Mouse (Mus musculus): ENCODE data around the gene Cdc26.

DNA sequence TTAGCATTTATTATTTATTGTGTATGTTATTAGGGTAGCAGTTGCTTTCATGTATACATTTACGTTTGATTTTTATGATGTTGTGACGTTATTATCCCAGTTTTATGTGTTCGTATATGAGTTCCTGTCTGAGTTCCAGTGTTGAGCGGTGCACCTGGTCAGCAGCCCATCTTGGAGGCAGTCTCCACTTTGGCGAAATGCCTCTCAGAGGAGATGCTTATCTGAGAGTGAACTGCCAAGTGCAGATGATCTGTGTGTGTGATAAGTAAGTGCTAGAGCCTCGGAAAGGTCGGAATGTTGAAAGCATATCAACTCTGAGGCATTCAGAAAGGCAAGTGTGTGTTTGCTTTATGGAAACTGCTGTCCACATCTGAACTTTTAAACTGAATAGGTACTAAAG is 34.8 kb downstream of the Cdc26 start:
- TF ChIP-seq NRF1 (IDR thresholded peaks at IDR 0.05; ENCODE audit: low read depth, low read length) (no peak), CTCF (conservative IDR thresholded peaks at IDR 0.05 in 1 of 2, IDR thresholded peaks at IDR 0.05 in 1 of 2; ENCODE audit: low read depth in 2 of 2, low read length in 2 of 2) (no peak), POLR2AphosphoS2 (IDR thresholded peaks at IDR 0.05; ENCODE audit: low read depth, low read length) (no peak), RCOR1 (conservative IDR thresholded peaks at IDR 0.05; ENCODE audit: low read depth, low read length) (no peak), MAFK (IDR thresholded peaks at IDR 0.05; ENCODE audit: insufficient replicate concordance, low read length) (no peak), KAT2A (IDR thresholded peaks at IDR 0.05; ENCODE audit: insufficient replicate concordance, low read length) (no peak), E2F4 (IDR thresholded peaks at IDR 0.05; ENCODE audit: insufficient replicate concordance, low read depth, low read length) (no peak), HCFC1 (IDR thresholded peaks at IDR 0.05; ENCODE audit: low read depth, low read length) (no peak), MYC (IDR thresholded peaks at IDR 0.05; ENCODE audit: low read depth, low read length) (no peak)
